Mouse (Mus musculus): ENCODE data around the gene Ccdc62.
A peak's percentile ranks its signal among the peaks of the same experiment; 100 is the strongest.

The Ccdc62 gene

GRCm38 (mm10) chr5:123978131-123978530 lies 47.7 kb downstream of the Ccdc62 start:
- peak in 1 of 2 experiments; percentile 27 for DNase-seq (ENCODE audit: inconsistent age in 2 of 2, low spot score in 1 of 2)

- peak in 1 of 2 experiments; percentile 30 for DNase-seq (ENCODE audit: inconsistent age in 2 of 2, low spot score in 1 of 2)
Measured at GRCm38 (mm10) chr5:123979221-123979979, 48.9 kb downstream of the Ccdc62 start.

- peak in 1 of 2 experiments; percentile 26 for DNase-seq (ENCODE audit: inconsistent age in 2 of 2, low spot score in 1 of 2)
Measured at GRCm38 (mm10) chr5:123979980-123980369, 49.5 kb downstream of the Ccdc62 start.

DNA sequence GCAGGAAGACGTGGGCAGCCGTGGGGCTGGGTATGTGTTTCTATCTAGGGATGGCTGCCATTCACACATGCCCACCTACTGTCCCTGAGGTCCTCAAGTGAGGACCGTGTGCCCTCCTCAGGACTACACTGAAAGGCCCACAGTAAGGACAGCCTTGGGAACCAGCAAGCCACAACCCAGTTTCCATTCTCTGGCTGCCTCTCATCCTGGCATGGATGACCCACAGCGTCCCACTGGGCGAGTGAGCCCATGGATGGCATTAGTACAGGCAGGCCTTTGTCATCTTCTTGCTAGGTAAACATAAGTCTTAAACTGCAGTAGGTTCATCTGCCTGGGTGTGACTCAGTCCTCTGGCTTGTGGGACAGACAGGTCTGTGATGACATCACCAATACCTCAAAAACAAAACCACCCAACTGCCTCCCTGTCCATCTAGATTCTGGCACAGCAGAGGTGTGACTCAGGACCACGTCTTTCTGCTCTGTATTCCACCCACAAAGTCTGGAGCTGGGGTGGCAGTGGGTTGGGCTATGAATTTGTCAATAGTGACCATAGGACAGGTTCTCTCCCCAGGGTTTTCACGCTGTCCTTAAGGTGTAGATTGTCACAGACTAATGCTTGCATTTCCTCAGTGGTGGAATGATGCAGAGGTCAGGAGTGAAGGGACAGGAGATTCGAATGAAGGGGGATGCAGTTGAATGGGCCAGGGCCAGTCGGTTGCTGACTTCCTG lies 50.2 kb downstream of the Ccdc62 start:
- DNase-seq (ENCODE audit: inconsistent age in 2 of 2, low spot score in 1 of 2): peak in 1 of 2 experiments; percentile 30

GRCm38 (mm10) chr5:123981250-123981554 lies 50.7 kb downstream of the Ccdc62 start:
- no peak for DNase-seq (ENCODE audit: inconsistent age in 2 of 2, low spot score in 1 of 2)

DNA sequence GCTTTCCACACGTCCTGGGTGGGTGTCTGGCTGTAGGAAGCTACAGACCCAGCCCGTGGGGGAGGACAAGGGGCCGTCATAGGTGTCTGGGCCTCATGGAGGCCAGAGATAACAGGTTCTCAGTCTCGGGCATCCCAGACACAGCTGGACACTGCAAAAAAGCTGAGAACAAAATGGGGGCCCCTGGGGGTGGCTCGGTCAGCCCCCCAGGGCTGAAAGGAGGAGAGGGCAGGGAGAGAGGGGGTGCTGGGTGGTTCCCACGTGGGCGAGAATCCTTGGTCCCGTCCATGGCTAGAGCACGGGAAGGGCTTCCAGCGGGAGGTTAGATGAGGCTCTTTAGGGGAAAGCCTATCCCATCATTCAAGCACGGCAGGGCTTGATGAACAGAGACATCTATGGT lies 52.4 kb downstream of the Ccdc62 start:
- no peak for DNase-seq (ENCODE audit: inconsistent age in 2 of 2, low spot score in 1 of 2)

DNA sequence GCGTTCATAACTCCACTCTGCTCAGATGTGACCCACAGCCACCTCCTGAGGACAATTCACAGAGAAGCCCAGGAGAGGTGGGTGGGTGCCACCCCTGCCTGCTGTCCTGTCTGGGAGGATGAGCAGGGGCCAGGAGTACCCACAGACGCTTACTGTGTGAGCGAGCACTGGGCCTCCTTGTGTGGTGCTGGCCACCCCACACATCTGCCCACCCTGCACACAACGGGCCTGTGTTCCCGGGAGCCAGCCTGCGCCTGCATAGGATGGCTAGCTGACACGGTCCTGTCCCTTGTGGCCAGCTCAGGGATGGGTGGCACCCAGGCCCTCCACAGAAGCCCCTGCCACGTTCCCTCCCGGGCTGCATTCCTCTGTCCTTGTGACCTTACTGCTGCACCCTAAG lies 55.0 kb downstream of the Ccdc62 start:
- no peak for DNase-seq (ENCODE audit: inconsistent age in 2 of 2, low spot score in 1 of 2)

GRCm38 (mm10) chr5:123986925-123987324 lies 56.4 kb downstream of the Ccdc62 start:
- DNase-seq (ENCODE audit: inconsistent age in 2 of 2, low spot score in 1 of 2): no peak

DNA sequence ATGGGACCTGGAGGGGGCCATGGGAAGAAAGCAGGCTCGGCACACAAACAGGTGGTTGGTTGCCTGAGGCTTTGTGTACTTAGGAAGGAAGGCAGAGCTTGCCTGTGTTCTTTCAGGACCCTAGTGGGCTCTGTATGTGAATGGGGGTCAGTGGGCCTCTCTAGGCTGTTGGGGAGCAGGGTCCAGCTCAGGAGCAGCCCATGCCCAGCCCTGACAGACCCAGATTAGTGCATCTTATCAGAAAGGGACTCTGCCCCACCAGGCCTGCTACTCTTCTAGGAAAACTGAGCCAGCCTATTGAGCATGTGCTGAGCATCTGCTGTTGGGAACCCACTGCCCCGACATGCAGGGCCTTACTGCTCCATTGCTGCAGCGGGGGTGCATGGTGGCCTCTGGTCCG lies 57.0 kb downstream of the Ccdc62 start:
- DNase-seq (ENCODE audit: inconsistent age in 2 of 2, low spot score in 1 of 2): no peak

- DNase-seq (ENCODE audit: inconsistent age in 2 of 2, low spot score in 1 of 2): peak in 1 of 2 experiments; percentile 25
Measured at GRCm38 (mm10) chr5:123989941-123990885, 59.7 kb downstream of the Ccdc62 start.

GRCm38 (mm10) chr5:123991321-123991720 lies 60.8 kb downstream of the Ccdc62 start:
- no peak for DNase-seq (ENCODE audit: inconsistent age in 2 of 2, low spot score in 1 of 2)

GRCm38 (mm10) chr5:123992193-123992637 lies 61.7 kb downstream of the Ccdc62 start:
- peak in 1 of 2 experiments; percentile 71 for DNase-seq (ENCODE audit: inconsistent age in 2 of 2, low spot score in 1 of 2)

- DNase-seq (ENCODE audit: inconsistent age in 2 of 2, low spot score in 1 of 2): peak; percentile 79 to 94
Measured at GRCm38 (mm10) chr5:123992794-123993193, 62.3 kb downstream of the Ccdc62 start.

DNA sequence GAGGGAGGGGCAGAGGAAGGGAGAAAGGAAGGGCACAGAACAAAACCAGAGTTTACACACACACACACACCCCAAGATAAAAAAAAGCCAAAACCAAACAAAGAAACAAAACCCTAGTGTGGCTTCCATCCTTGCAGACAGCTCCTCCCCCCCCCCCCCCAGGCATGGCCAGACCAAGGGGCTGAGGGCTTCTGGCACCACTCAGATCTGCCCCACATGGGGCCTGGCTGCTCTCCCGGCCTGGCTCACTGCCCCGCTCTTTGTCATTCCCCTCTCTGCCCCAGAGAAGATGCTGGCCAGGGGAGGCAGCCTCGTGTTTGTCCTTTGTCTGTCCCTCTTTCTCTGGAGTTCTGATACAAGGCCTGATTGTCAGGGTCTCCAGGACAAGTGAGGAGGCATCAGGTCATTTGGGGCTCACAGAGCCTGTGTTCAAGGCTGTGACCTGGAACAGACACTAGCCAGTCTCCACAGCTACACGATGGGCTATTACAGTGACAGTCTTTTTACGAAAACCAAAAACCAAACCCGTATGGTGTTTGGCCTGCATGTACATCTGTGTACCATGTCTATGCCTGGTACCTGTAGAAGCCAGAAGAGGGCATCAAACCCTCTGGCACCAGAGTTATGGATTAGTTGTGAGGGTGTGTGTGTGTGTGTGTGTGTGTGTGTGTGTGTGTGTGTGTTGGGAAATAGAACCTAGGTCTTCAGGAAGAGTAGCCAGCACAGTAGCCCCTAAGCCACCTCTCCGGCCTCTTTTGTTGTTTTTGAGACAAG lies 63.0 kb downstream of the Ccdc62 start:
- DNase-seq (ENCODE audit: inconsistent age in 2 of 2, low spot score in 1 of 2): peak in 1 of 2 experiments; percentile 38

- DNase-seq (ENCODE audit: inconsistent age in 2 of 2, low spot score in 1 of 2): peak in 1 of 2 experiments; percentile 29
Measured at GRCm38 (mm10) chr5:123994468-123994867, 64.0 kb downstream of the Ccdc62 start.

- DNase-seq (ENCODE audit: inconsistent age in 2 of 2, low spot score in 1 of 2): no peak
Measured at GRCm38 (mm10) chr5:123995388-123995787, 64.9 kb downstream of the Ccdc62 start.

DNA sequence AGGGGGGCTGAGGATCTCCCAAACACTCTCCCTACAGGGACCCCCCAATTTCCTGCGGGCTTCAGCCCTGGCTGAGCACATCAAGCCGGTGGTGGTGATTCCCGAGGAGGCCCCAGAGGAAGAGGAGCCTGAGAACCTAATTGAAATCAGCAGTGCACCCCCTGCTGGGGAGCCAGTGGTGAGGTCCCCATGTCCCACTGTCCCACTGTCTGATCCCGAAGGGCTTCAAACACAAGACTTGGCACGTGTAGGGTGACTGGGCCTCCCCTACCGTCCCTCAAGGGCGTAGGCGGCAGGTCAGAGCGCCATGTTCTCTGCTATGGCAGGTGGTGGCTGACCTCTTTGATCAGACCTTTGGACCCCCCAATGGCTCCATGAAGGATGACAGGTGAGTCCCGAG lies 65.7 kb downstream of the Ccdc62 start:
- DNase-seq (ENCODE audit: inconsistent age in 2 of 2, low spot score in 1 of 2): peak in 1 of 2 experiments; percentile 66

DNA sequence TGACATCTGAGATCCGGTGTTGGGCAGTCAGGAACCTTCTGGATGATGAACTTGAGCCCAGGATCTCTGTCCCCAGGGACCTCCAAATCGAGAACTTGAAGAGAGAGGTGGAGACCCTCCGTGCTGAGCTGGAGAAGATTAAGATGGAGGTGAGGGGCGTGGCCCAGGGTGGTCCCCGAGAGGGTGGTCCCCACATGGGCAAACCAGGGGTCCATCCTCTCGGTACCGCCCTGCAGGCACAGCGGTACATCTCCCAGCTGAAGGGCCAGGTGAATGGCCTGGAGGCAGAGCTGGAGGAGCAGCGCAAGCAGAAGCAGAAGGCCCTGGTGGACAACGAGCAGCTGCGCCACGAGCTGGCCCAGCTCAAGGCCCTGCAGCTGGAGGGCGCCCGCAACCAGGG lies 66.2 kb downstream of the Ccdc62 start:
- DNase-seq (ENCODE audit: inconsistent age in 2 of 2, low spot score in 1 of 2): peak in 1 of 2 experiments; percentile 23

DNA sequence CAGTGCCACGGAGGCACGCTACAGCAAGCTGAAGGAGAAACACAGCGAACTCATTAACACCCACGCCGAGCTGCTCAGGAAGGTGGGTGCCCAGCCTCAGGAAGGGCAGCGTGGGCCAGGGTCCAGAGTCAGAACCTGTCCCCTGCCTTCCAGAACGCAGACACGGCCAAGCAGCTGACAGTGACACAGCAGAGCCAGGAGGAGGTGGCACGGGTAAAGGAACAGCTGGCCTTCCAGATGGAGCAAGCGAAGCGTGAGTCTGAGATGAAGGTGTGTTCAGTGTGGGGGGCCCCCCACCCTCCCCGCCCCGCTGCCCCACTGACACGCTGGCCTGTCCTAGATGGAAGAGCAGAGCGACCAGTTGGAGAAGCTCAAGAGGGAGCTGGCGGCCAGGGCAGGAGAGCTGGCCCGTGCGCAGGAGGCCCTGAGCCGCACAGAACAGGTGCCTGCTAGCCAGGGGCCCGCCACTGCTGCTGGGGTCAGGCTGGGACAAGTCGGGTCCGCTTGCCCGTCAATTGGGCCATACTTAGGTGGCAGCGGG lies 66.8 kb downstream of the Ccdc62 start:
- no peak for DNase-seq (ENCODE audit: inconsistent age in 2 of 2, low spot score in 1 of 2)

DNA sequence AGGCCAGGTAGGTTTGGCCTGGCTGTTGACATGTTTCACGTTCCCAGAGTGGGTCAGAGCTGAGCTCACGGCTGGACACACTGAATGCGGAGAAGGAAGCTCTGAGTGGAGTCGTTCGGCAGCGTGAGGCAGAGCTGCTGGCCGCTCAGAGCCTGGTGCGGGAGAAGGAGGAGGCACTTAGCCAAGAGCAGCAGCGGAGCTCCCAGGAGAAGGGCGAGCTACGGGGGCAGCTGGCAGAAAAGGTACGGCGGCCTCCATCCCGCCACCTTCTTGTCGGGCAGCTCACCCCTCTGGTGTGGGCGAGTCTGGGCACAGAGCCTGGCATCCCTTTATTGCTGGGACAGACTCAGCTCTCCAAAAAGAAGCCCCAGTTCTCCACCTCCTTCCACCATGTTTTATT lies 67.3 kb downstream of the Ccdc62 start:
- DNase-seq (ENCODE audit: inconsistent age in 2 of 2, low spot score in 1 of 2): no peak

All from adrenal gland, adult (tissue).